Mouse (Mus musculus): ENCODE measurements around the gene Zfp524. TPM values are rescaled to one million over a fixed set of nuclear protein-coding genes. Genes with fewer than 3 reads are reported as not detected.

Gene Zfp524
- polyA plus RNA-seq, 1 experiment from 2014 or later: 10.7 TPM

Other genes starting within 250 kb of the Zfp524 start
- not detected in 2 replicates for gene Fam71e2, start 243.1 kb upstream of the Zfp524 start, polyA plus RNA-seq (2015; fragmentation: Nextera tagmentation; extraction: Ambion mirVana)
- gene Il11, start 231.6 kb upstream of the Zfp524 start, polyA plus RNA-seq (2015; fragmentation: Nextera tagmentation; extraction: Ambion mirVana): 0.26 and 0.39 TPM in 2 replicates
- not detected in 2 replicates for gene Tmem190, start 231.5 kb upstream of the Zfp524 start, polyA plus RNA-seq (2015; fragmentation: Nextera tagmentation; extraction: Ambion mirVana)
- gene Tmem238, start 224.8 kb upstream of the Zfp524 start, polyA plus RNA-seq (2015; fragmentation: Nextera tagmentation; extraction: Ambion mirVana): 7.3 and 7.9 TPM in 2 replicates
- gene Rpl28, start 221.5 kb upstream of the Zfp524 start, polyA plus RNA-seq (2015; fragmentation: Nextera tagmentation; extraction: Ambion mirVana): 290 and 292 TPM in 2 replicates
- 328 and 349 TPM in 2 replicates for gene Ube2s, start 201.8 kb upstream of the Zfp524 start, polyA plus RNA-seq (2015; fragmentation: Nextera tagmentation; extraction: Ambion mirVana)
- 0.17 and 0.33 TPM in 2 replicates for gene Shisa7, start 169.7 kb upstream of the Zfp524 start, polyA plus RNA-seq (2015; fragmentation: Nextera tagmentation; extraction: Ambion mirVana)
- 5.6 and 6.4 TPM in 2 replicates for gene Isoc2b, start 144.2 kb upstream of the Zfp524 start, polyA plus RNA-seq (2015; fragmentation: Nextera tagmentation; extraction: Ambion mirVana)
- 1.2 and 1.3 TPM in 2 replicates for gene Isoc2a, start 137.3 kb upstream of the Zfp524 start, polyA plus RNA-seq (2015; fragmentation: Nextera tagmentation; extraction: Ambion mirVana)
- gene Gm36210, start 107.9 kb upstream of the Zfp524 start, polyA plus RNA-seq (2015; fragmentation: Nextera tagmentation; extraction: Ambion mirVana): not detected in 2 replicates
- gene Zfp628, start 99.2 kb upstream of the Zfp524 start, polyA plus RNA-seq (2015; fragmentation: Nextera tagmentation; extraction: Ambion mirVana): 4.2 and 4.3 TPM in 2 replicates
- 3.1 and 3.3 TPM in 2 replicates for gene Nat14, start 92.4 kb upstream of the Zfp524 start, polyA plus RNA-seq (2015; fragmentation: Nextera tagmentation; extraction: Ambion mirVana)
- 6.4 and 8.1 TPM in 2 replicates for gene Ssc5d, start 88.6 kb upstream of the Zfp524 start, polyA plus RNA-seq (2015; fragmentation: Nextera tagmentation; extraction: Ambion mirVana)
- 0.38 and 0.92 TPM in 2 replicates for gene Sbk2, start 50.0 kb upstream of the Zfp524 start, polyA plus RNA-seq (2015; fragmentation: Nextera tagmentation; extraction: Ambion mirVana)
- not detected in 2 replicates for gene Sbk3, start 43.2 kb upstream of the Zfp524 start, polyA plus RNA-seq (2015; fragmentation: Nextera tagmentation; extraction: Ambion mirVana)
- gene Zfp579, start 18.3 kb upstream of the Zfp524 start, polyA plus RNA-seq (2015; fragmentation: Nextera tagmentation; extraction: Ambion mirVana): 35.3 and 38.5 TPM in 2 replicates
- gene Fiz1, start 282 bp downstream of the Zfp524 start, polyA plus RNA-seq (2015; fragmentation: Nextera tagmentation; extraction: Ambion mirVana): 44.7 and 48.6 TPM in 2 replicates
- gene Gm44973, start 1.1 kb downstream of the Zfp524 start, polyA plus RNA-seq (2015; fragmentation: Nextera tagmentation; extraction: Ambion mirVana): 0.42 and 2.1 TPM in 2 replicates
- gene Zfp865, start 6.0 kb downstream of the Zfp524 start, polyA plus RNA-seq (2015; fragmentation: Nextera tagmentation; extraction: Ambion mirVana): 6.0 and 8.1 TPM in 2 replicates
- 44.9 and 47.8 TPM in 2 replicates for gene Ccdc106, start 6.1 kb downstream of the Zfp524 start, polyA plus RNA-seq (2015; fragmentation: Nextera tagmentation; extraction: Ambion mirVana)
- 0.13 TPM in 1 of 2 replicates, not detected in the other for gene 4632433K11Rik, start 19.7 kb downstream of the Zfp524 start, polyA plus RNA-seq (2015; fragmentation: Nextera tagmentation; extraction: Ambion mirVana)
- 7.0 and 7.8 TPM in 2 replicates for gene Zfp784, start 24.0 kb downstream of the Zfp524 start, polyA plus RNA-seq (2015; fragmentation: Nextera tagmentation; extraction: Ambion mirVana)
- gene Zfp580, start 37.1 kb downstream of the Zfp524 start, polyA plus RNA-seq (2015; fragmentation: Nextera tagmentation; extraction: Ambion mirVana): 42.1 and 42.8 TPM in 2 replicates
- gene U2af2, start 47.7 kb downstream of the Zfp524 start, polyA plus RNA-seq (2015; fragmentation: Nextera tagmentation; extraction: Ambion mirVana): 152 and 153 TPM in 2 replicates
- gene Epn1, start 65.8 kb downstream of the Zfp524 start, polyA plus RNA-seq (2015; fragmentation: Nextera tagmentation; extraction: Ambion mirVana): 62.2 and 64.6 TPM in 2 replicates
- not detected in 2 replicates for gene Rfpl4, start 102.5 kb downstream of the Zfp524 start, polyA plus RNA-seq (2015; fragmentation: Nextera tagmentation; extraction: Ambion mirVana)
- gene Rasl2-9, start 111.5 kb downstream of the Zfp524 start, polyA plus RNA-seq (2015; fragmentation: Nextera tagmentation; extraction: Ambion mirVana): 0.26 and 0.31 TPM in 2 replicates
- not detected in 2 replicates for gene Vmn1r55, start 135.3 kb downstream of the Zfp524 start, polyA plus RNA-seq (2015; fragmentation: Nextera tagmentation; extraction: Ambion mirVana)
- gene Vmn1r56, start 182.3 kb downstream of the Zfp524 start, polyA plus RNA-seq (2015; fragmentation: Nextera tagmentation; extraction: Ambion mirVana): not detected in 2 replicates
- gene Vmn1r57, start 204.1 kb downstream of the Zfp524 start, polyA plus RNA-seq (2015; fragmentation: Nextera tagmentation; extraction: Ambion mirVana): not detected in 2 replicates

Measured in limb, embryonic 13.5 days (tissue).